Mouse (Mus musculus) G1E (cell line): Measurements from ENCODE around the gene Daam2. TPM values are rescaled to one million over a fixed set of nuclear protein-coding genes. Genes with fewer than 3 reads are reported as not detected.

Experiments used
- ATAC-seq: 2 replicates; pipeline ENCODE4 v1.8.0; 2016; ENCODE audit warnings: mild to moderate bottlenecking; ENCODE audit not compliant: insufficient number of reproducible peaks, poor library complexity, low FRiP score, severe bottlenecking; ENCODE audit errors: extremely low read depth
- DNase-seq: peaks from one replicate; pipeline ENCODE4 v3.0.0; 2012; ENCODE audit warnings: low spot score
- H3K27me3 ChIP-seq: 2 replicates; pipeline ENCODE4 v1.6.1; 2012; ENCODE audit warnings: mild to moderate bottlenecking, low read length, inconsistent platforms; ENCODE audit not compliant: insufficient read depth
- H3K36me3 ChIP-seq: replicated peaks from 2 replicates; pipeline ENCODE3; 2012; ENCODE audit warnings: mild to moderate bottlenecking, inconsistent platforms
- H3K4me1 ChIP-seq: 2 replicates; pipeline ENCODE4 v1.6.1; 2012; ENCODE audit warnings: low read depth, low read length, inconsistent platforms, mixed read lengths; ENCODE audit not compliant: insufficient read depth
- H3K4me3 ChIP-seq: 2 replicates; pipeline ENCODE4 v1.5.1; 2012; ENCODE audit warnings: low read depth, mild to moderate bottlenecking, inconsistent platforms, low read length, moderate library complexity, mixed read lengths
- H3K9me3 ChIP-seq: replicated peaks from 2 replicates; pipeline ENCODE4 v1.6.1; 2012; ENCODE audit warnings: inconsistent platforms
- CTCF ChIP-seq: IDR thresholded peaks from 2 replicates; pipeline ENCODE4 v1.5.1; 2012; ENCODE audit warnings: low read depth, low read length, inconsistent platforms, mixed read lengths
- GATA1 ChIP-seq: IDR thresholded peaks from 2 replicates; pipeline ENCODE4 v1.6.1; 2012; ENCODE audit warnings: borderline replicate concordance, low read length, inconsistent platforms, mixed read lengths
- GATA2 ChIP-seq: IDR thresholded peaks from 2 replicates; pipeline ENCODE4 v1.6.1; 2012; ENCODE audit warnings: low read depth, low read length, inconsistent platforms, borderline replicate concordance
- POLR2AphosphoS5 ChIP-seq: IDR thresholded peaks from 2 replicates; pipeline ENCODE4 v1.6.1; 2012; ENCODE audit warnings: low read depth, low read length, inconsistent platforms; ENCODE audit not compliant: insufficient replicate concordance
- TAL1 ChIP-seq: conservative IDR thresholded peaks from 2 replicates; pipeline ENCODE4 v1.6.1; 2012; ENCODE audit warnings: low read depth, low read length, inconsistent platforms, mixed read lengths
- polyA plus RNA-seq: library from polyadenylated mRNA; stranded (reverse); fragments of >175 nt; gene quantifications from 2 replicates; pipeline ENCODE4 v1.2.3, GENCODE M21; 2012
- total RNA-seq, 2 experiments: library from RNA; stranded (forward) in 1 of 2; stranded (reverse) in 1 of 2; fragments of 200-1000 nt in 1 of 2; fragments of >200 nt in 1 of 2; fragmentation: Nextera tagmentation in 1 of 2; gene quantifications; 2 replicates each; pipeline ENCODE4 v1.2.3; 2014 to 2017

Gene Daam2
- total and polyA plus RNA-seq, 3 experiments = 0.05 TPM; not detected in 2

- DNase-seq (no peak), ATAC-seq (no peak)
- no peaks in the 10 kb centered on the region for H3K27me3 ChIP-seq
- H3K4me1 ChIP-seq = no peaks in the 10 kb centered on the region
- no peaks in the 10 kb centered on the region for H3K36me3 ChIP-seq
- TF ChIP-seq TAL1 (no peak), CTCF (no peak), GATA1 (no peak)
- peaks cover 54% of the 10 kb centered on the region for H3K9me3 ChIP-seq
- no peak overlapping the region for H3K4me3 ChIP-seq
These were observed 8.0 kb downstream of the Daam2 start for GRCm38 (mm10) chr17:49556169-49556568.

GRCm38 (mm10) chr17:49551991-49552390, 12.2 kb downstream of the Daam2 start:
- no peak for DNase-seq
- Histone ChIP-seq H3K9me3 (peaks cover 57% of the 10 kb centered on the region), H3K4me1 (no peaks in the 10 kb centered on the region), H3K27me3 (no peaks in the 10 kb centered on the region), H3K4me3 (no peak overlapping the region), H3K36me3 (no peaks in the 10 kb centered on the region)
- no peak for ATAC-seq
- TF ChIP-seq GATA2 = no peak
- no peak for TF ChIP-seq GATA1
- no peak for TF ChIP-seq CTCF
- TF ChIP-seq POLR2AphosphoS5 = no peak
- TF ChIP-seq TAL1 = no peak

- no peak for ATAC-seq
- Histone ChIP-seq H3K36me3 (no peaks in the 10 kb centered on the region), H3K27me3 (no peaks in the 10 kb centered on the region)
These were observed 12.7 kb downstream of the Daam2 start for GRCm38 (mm10) chr17:49551465-49551864.

GRCm38 (mm10) chr17:49545997-49546396, 18.1 kb downstream of the Daam2 start:
- TF ChIP-seq TAL1 (no peak), GATA2 (no peak), GATA1 (no peak)
- ATAC-seq = no peak
- H3K4me3 ChIP-seq = no peak overlapping the region
- H3K27me3 ChIP-seq = no peaks in the 10 kb centered on the region
- no peaks in the 10 kb centered on the region for H3K4me1 ChIP-seq
- no peaks in the 10 kb centered on the region for H3K36me3 ChIP-seq
- DNase-seq = no peak
- peaks cover 57% of the 10 kb centered on the region for H3K9me3 ChIP-seq

More at GRCm38 (mm10) chr17:49551465-49551864, 12.7 kb downstream of the Daam2 start:
- TF ChIP-seq GATA2 (no peak), GATA1 (no peak), CTCF (no peak), POLR2AphosphoS5 (no peak), TAL1 (no peak)
- DNase-seq = no peak
- H3K9me3 ChIP-seq = peaks cover 58% of the 10 kb centered on the region
- no peaks in the 10 kb centered on the region for H3K4me1 ChIP-seq
- no peak overlapping the region for H3K4me3 ChIP-seq

GRCm38 (mm10) chr17:49545424-49545823, 18.7 kb downstream of the Daam2 start:
- H3K36me3 ChIP-seq = no peaks in the 10 kb centered on the region
- H3K4me1 ChIP-seq = no peaks in the 10 kb centered on the region
- ATAC-seq (no peak), DNase-seq (no peak)
- no peaks in the 10 kb centered on the region for H3K27me3 ChIP-seq
- H3K4me3 ChIP-seq = no peak overlapping the region
- TF ChIP-seq CTCF (no peak), TAL1 (no peak), GATA1 (no peak), GATA2 (no peak), POLR2AphosphoS5 (no peak)
- H3K9me3 ChIP-seq = peaks cover 57% of the 10 kb centered on the region

- Histone ChIP-seq H3K27me3 (no peaks in the 10 kb centered on the region), H3K4me3 (no peak overlapping the region), H3K9me3 (peaks cover 57% of the 10 kb centered on the region), H3K36me3 (no peaks in the 10 kb centered on the region), H3K4me1 (no peaks in the 10 kb centered on the region)
- no peak for TF ChIP-seq GATA1
- no peak for TF ChIP-seq GATA2
- no peak for TF ChIP-seq CTCF
- TF ChIP-seq TAL1 = no peak
- TF ChIP-seq POLR2AphosphoS5 = no peak
- no peak for DNase-seq
- no peak for ATAC-seq
These were observed 19.6 kb downstream of the Daam2 start for GRCm38 (mm10) chr17:49544561-49544960.

- no peak for TF ChIP-seq TAL1
- TF ChIP-seq CTCF = no peak
- no peak for TF ChIP-seq GATA1
- TF ChIP-seq POLR2AphosphoS5 = no peak
- TF ChIP-seq GATA2 = no peak
- Histone ChIP-seq H3K4me3 (no peak overlapping the region), H3K27me3 (no peaks in the 10 kb centered on the region), H3K9me3 (peaks cover 56% of the 10 kb centered on the region), H3K36me3 (no peaks in the 10 kb centered on the region), H3K4me1 (no peaks in the 10 kb centered on the region)
- ATAC-seq = no peak
- no peak for DNase-seq
These were observed 23.4 kb downstream of the Daam2 start for GRCm38 (mm10) chr17:49540706-49541105.
